Mouse (Mus musculus) Muller cell, postnatal 12 days (primary cell): ENCODE measurements at regions not wholly inside any gene's neighbourhood (a gene's known extent, or its start where the extent isn't known, plus 50 kb on each side); places are given as distances from the start of the nearest gene placed in this dataset.

ENCODE experiments used
- DNase-seq: peaks from one replicate; pipeline ENCODE4 v3.0.0-alpha.2; 2015; ENCODE audit errors: inconsistent ontology term

GRCm38 (mm10) chr17:45240963-45241543 is 192.5 kb downstream of the Cdc5l start:
- DNase-seq = peak; percentile 96

- DNase-seq = peak; percentile 90
Observed at GRCm38 (mm10) chr17:45240545-45240944, 193.0 kb downstream of the Cdc5l start.

GRCm38 (mm10) chr17:45237246-45237645 is 196.3 kb downstream of the Cdc5l start:
- no peak for DNase-seq

GRCm38 (mm10) chr17:45235401-45235800 is 198.1 kb downstream of the Cdc5l start:
- no peak for DNase-seq

DNA sequence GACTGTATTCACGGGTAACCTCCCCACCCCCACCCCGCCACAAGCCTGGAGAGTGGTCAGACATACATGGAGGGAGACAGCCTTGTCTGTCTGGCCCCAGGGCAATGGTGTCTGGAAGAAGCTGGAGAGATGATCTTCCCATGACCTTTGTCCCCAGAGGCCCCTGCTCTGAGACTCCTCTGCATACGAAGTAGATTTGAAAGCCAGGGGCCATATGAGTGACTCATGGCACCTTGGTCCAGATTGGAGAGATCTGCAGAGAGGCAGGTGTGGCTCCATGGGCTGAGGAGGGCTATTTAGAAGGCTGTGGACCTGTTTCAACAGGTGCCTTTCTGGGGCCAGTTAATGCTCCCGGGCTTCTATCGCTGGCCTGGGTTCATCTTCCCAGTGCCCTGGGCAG is 200.7 kb downstream of the Cdc5l start:
- DNase-seq = no peak

DNA sequence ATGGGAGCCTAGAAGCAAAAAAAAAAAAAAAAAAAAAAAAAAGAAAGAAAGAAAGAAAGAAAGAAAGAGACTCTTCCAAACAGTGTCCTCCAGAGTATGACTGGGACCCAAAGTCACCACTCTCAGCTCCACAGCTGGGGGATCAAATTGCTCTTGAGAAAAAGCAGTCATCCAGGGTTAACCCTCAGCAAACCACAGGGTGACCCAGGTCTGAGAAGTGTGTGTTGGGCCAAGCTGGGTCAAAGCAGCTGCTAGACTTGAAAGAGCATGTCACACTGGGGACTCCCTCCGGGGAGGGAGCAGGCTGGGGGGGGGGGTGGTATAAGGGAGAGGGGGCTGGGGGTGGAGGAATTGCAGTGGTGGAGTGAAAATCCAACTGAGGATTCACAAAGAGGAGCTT is 206.3 kb downstream of the Cdc5l start:
- DNase-seq = peak; percentile 47

DNA sequence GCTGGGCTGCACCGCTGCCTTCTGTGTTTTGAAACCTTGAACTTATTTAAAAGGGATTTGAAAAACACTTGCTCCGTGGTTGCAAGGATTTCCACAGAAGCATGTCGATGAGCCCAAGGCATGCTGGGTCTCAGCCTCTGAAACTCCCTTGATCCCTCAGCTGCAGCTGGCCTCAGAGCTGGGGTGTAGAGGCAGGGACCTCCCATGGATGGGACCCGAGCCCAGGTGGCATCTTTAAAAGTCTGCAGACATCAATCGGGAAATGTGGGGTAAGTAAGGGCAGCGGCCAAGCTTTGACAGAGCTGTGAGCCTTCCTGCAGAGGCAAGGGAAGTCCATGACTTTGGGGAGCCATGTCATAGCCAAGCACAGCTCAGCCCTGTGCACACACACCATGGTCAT is 207.1 kb downstream of the Cdc5l start:
- DNase-seq = no peak

DNA sequence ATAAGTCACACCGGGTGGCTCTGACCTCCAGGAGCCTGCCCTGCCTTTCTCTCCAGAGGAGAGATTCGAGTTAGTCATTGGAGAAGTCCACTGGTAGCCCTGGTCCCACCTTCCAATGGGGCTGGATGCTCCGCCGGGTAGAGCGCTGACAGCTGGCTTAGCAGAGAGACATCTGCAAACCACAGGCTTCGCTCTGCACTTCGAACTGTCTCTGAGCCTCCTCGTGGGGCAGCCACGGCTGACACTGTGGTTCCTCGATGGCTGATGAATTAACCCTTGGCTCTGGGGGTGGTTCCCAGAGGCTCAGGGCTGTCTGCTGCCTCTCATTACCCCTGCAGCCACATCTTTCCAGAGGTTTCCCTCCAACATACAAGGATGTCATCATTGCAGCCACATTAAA is 211.9 kb downstream of the Cdc5l start:
- no peak for DNase-seq

DNA sequence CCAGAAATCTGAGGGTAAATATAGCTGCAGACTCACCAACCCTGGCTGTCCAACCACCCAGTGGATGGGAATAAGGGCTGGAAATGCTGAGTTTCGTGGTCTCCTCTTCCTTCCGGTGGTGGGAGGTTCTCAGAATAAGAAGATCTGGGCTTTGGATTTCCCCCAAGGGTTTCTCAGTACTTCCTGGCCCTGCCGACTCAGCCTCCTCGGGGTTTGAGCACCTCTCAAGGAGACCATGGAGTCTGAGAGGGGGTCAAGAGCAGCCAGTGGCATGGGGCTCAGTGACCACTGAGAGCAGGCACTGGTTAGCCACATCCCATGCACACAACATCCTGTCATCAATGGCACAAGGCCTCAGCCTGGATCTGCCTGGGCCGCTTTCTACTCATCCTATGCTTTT is 216.4 kb downstream of the Cdc5l start:
- no peak for DNase-seq

GRCm38 (mm10) chr17:45215067-45216049 is 218.2 kb downstream of the Cdc5l start:
- DNase-seq = no peak

- no peak for DNase-seq
Observed at GRCm38 (mm10) chr17:45210984-45211383, 222.6 kb downstream of the Cdc5l start.

- DNase-seq = no peak
Observed at GRCm38 (mm10) chr17:45209387-45209663, 224.2 kb downstream of the Cdc5l start.

- DNase-seq = peak; percentile 83
Observed at GRCm38 (mm10) chr17:45208596-45209386, 224.7 kb downstream of the Cdc5l start.

DNA sequence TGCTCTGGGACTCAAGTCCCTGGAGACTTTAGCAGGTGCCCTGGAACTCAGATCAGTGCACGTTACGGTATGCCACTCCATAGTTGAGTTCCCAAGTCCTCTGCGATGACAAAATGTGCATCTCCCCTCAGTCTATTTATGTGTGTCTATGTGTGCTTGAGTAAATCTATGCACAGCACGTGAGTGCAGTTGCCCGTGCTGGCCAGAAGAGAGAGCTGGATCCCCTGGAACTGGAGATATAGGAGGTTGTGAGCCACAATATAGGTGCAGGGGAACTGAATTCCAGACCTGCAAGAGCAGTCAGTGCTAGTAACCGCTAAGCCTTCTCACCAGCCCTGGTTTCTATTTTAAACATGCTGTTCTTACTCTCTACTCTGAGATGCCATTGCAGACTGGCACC is 237.8 kb downstream of the Cdc5l start:
- DNase-seq = no peak

GRCm38 (mm10) chr17:45194786-45195281 is 238.7 kb downstream of the Cdc5l start:
- no peak for DNase-seq

DNA sequence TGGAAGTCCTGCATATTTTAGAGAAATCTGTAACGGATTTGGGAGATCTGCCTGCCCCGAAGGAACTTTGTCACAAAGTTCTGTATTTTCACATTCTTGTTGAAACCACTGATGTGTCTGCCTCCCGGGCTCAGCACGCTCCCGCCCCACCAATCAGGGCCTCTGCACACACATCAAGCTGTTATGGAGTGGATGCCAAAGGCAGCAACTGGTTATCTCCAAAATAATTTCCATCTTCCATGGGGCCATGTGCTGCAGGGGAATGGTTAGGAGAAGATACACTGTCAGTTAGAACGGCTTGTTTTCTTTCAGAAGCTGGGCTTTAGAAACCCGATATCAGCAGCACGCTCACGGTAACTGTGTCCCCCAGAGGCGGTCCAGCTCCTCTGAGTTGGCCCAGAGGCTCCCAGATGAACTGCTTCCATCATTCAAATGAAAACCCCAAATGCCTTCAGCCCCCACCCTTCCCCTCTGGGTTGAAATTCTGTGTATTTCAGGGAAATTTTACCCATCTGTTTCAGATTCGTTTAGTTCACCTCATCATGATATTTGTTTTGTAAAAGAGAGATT is 240.0 kb downstream of the Cdc5l start:
- no peak for DNase-seq

GRCm38 (mm10) chr17:45187402-45187801 is 246.1 kb downstream of the Cdc5l start:
- no peak for DNase-seq

GRCm38 (mm10) chr17:45176340-45176739 is 257.2 kb downstream of the Cdc5l start:
- no peak for DNase-seq

GRCm38 (mm10) chr17:45169257-45169994 is 264.1 kb downstream of the Cdc5l start:
- no peak for DNase-seq
